ENCODE assay signal across 14 mouse cellular contexts in the genomic region with DNA sequence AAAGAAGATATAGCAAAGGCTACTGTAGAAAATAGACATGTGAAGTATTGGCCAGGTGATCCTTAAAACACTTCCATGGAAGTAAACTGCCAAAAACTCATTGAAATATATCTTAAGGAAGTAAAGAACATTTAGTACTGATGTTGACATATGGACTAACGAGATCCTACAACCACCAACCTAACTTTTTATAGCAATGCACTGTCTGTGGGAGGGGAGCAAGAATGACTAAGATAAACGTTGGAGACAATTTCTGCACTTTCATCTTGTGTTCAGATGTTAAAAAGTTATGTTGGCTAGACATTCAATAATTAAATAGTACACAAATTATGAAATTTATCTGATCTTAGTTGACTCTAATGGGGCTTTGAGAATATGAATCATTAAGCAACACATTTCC.
"Had no signal": no experiment of that assay in that cellular context is flagged by ENCODE, and none has a peak within 500 bp of the region (broad histone marks: within the 10 kb centered on the region; RNA-seq: fewer than 3 reads in every experiment).

No protein-coding gene starts in this region.

- ATAC-seq: liver, embryonic 12.5 days; midbrain, embryonic 13.5 days; midbrain, embryonic 15.5 days had no signal

- DNase-seq: lung, adult 18-20 months; lung, embryonic 14.5 days; lung, postnatal 10 days; lung, postnatal 4 days; retina, postnatal 1 day; right cerebral cortex, postnatal 14 days; right cerebral cortex, postnatal 4 days; spleen, adult 18-20 months; thymus, adult 2 months; thymus, postnatal 25 days; thymus, postnatal 4 days had no signal
